Mouse (Mus musculus) Patski (cell line): ENCODE data around the gene Otud7a. TPM values are rescaled to one million over a fixed set of nuclear protein-coding genes. Genes with fewer than 3 reads are reported as not detected.

ENCODE experiments used
- ATAC-seq: fragments of 100-300 bp; one replicate; pipeline ENCODE4 v1.8.0; 2021
- CTCF ChIA-PET: fragments of 350-600 bp; sonication (Branson Sonifier 250); formaldehyde crosslinking; loops from one replicate; lab custom pipeline; 2022; ENCODE audit warnings: inconsistent platforms; lab: Charles Lee
- POLR2A ChIA-PET: fragments of 350-600 bp; sonication (Branson Sonifier 250); formaldehyde crosslinking; loops from one replicate; lab custom pipeline; 2022; ENCODE audit warnings: antibody characterized with exemption, inconsistent platforms; lab: Charles Lee
- DNase-seq: peaks from one replicate; pipeline ENCODE4 v3.0.0-alpha.2; 2011; ENCODE audit warnings: low read depth, low spot score
- H3K27me3 ChIP-seq: fragments of 371-371 bp; one replicate; pipeline ENCODE4 v1.5.1; 2021
- CTCF ChIP-seq: fragments of 100-300 bp; IDR thresholded peaks from one replicate; pipeline ENCODE4 v1.5.1; 2021
- in situ Hi-C: fragments of 300-500 bp; cut with MboI; formaldehyde crosslinking; loops from 3 replicates; pipeline ENCODE4 v1.11.1; 2018; ENCODE audit warnings: low pct_unique_long_range_greater_than_20kb, mixed read lengths
- polyA plus RNA-seq: library from polyadenylated mRNA; unstranded; gene quantifications from one replicate; pipeline ENCODE4 v1.2.3, GENCODE M21; 2021

Gene Otud7a
- polyA plus RNA-seq, 1 experiment from 2014 or later: 1.2 TPM

- POLR2A ChIA-PET: no interaction called here
- no peak for TF ChIP-seq CTCF
- in situ Hi-C loops: no loop called here
- CTCF ChIA-PET: no interaction called here
- no peak for ATAC-seq
- no peaks in the 10 kb centered on the region for H3K27me3 ChIP-seq
- DNase-seq: no peak
These were observed 232.6 kb downstream of the Otud7a start for GRCm38 (mm10) chr7:63677149-63677548.

- ChIA-PET CTCF (no interaction called here), POLR2A (no interaction called here)
- DNase-seq: no peak
- H3K27me3 ChIP-seq: peaks cover 4% of the 10 kb centered on the region
- TF ChIP-seq CTCF: no peak
- ATAC-seq: no peak
- in situ Hi-C loops: no loop called here
These were observed 242.5 kb downstream of the Otud7a start for GRCm38 (mm10) chr7:63687056-63687455.

GRCm38 (mm10) chr7:63697921-63698320 lies 253.4 kb downstream of the Otud7a start:
- CTCF ChIA-PET: no interaction called here
- ATAC-seq (no peak), DNase-seq (no peak)
- POLR2A ChIA-PET: no interaction called here
- in situ Hi-C loops: no loop called here
- TF ChIP-seq CTCF: no peak
- H3K27me3 ChIP-seq: no peaks in the 10 kb centered on the region

- in situ Hi-C loops: no loop called here
- POLR2A ChIA-PET: no interaction called here
- H3K27me3 ChIP-seq: no peaks in the 10 kb centered on the region
- no peak for ATAC-seq
- TF ChIP-seq CTCF: no peak
- CTCF ChIA-PET: no interaction called here
- DNase-seq: no peak
These were observed 273.4 kb downstream of the Otud7a start for GRCm38 (mm10) chr7:63717903-63718302.

GRCm38 (mm10) chr7:63719183-63719944 lies 274.8 kb downstream of the Otud7a start:
- DNase-seq: no peak
- ATAC-seq: no peak
- no peak for TF ChIP-seq CTCF
- ChIA-PET POLR2A (no interaction called here), CTCF (no interaction called here)
- H3K27me3 ChIP-seq: no peaks in the 10 kb centered on the region
- in situ Hi-C loops: no loop called here

GRCm38 (mm10) chr7:63720682-63721081 lies 276.1 kb downstream of the Otud7a start:
- in situ Hi-C loops: no loop called here
- POLR2A ChIA-PET: no interaction called here
- DNase-seq: no peak
- CTCF ChIA-PET: no interaction called here
- no peak for TF ChIP-seq CTCF
- ATAC-seq: no peak
- H3K27me3 ChIP-seq: no peaks in the 10 kb centered on the region

- in situ Hi-C loops: no loop called here
- ChIA-PET CTCF (interaction anchor here (2.9 kb wide), 1 partner anchor 13 kb away, joined by 9 read pairs; no protein-coding TSS in a partner anchor), POLR2A (no interaction called here)
- DNase-seq (no peak), ATAC-seq (no peak)
- TF ChIP-seq CTCF: no peak
- H3K27me3 ChIP-seq: no peaks in the 10 kb centered on the region
These were observed 280.6 kb downstream of the Otud7a start for GRCm38 (mm10) chr7:63725040-63725729.

GRCm38 (mm10) chr7:63729605-63730004 lies 285.1 kb downstream of the Otud7a start:
- in situ Hi-C loops: loop anchor here (10.0 kb wide), 1 partner anchor 405 kb away; no protein-coding TSS in a partner anchor
- no peaks in the 10 kb centered on the region for H3K27me3 ChIP-seq
- no peak for DNase-seq
- no peak for ATAC-seq
- ChIA-PET POLR2A (no interaction called here), CTCF (interaction anchor here (1.9 kb wide), 1 partner anchor 8 kb away, joined by 6 read pairs; no protein-coding TSS in a partner anchor)
- no peak for TF ChIP-seq CTCF

- no peak for ATAC-seq
- TF ChIP-seq CTCF: no peak
- POLR2A ChIA-PET: no interaction called here
- in situ Hi-C loops: loop anchor here (10.0 kb wide), 1 partner anchor 405 kb away; no protein-coding TSS in a partner anchor
- CTCF ChIA-PET: interaction anchor here (1.9 kb wide), 1 partner anchor 8 kb away, joined by 6 read pairs; no protein-coding TSS in a partner anchor
- DNase-seq: no peak
- no peaks in the 10 kb centered on the region for H3K27me3 ChIP-seq
These were observed 285.5 kb downstream of the Otud7a start for GRCm38 (mm10) chr7:63730012-63730411.

- ChIA-PET POLR2A (no interaction called here), CTCF (interaction anchor here (0.8 to 4.5 kb wide), 6 partner anchors 8 to 69 kb away, joined by 3 to 26 read pairs (median 5); no protein-coding TSS in a partner anchor)
- TF ChIP-seq CTCF: no peak
- DNase-seq (no peak), ATAC-seq (no peak)
- no peaks in the 10 kb centered on the region for H3K27me3 ChIP-seq
- in situ Hi-C loops: loop anchor here (10.0 kb wide), 1 partner anchor 413 kb away; no protein-coding TSS in a partner anchor
These were observed 293.2 kb downstream of the Otud7a start for GRCm38 (mm10) chr7:63737725-63738124.

- CTCF ChIA-PET: interaction anchor here (1.0 to 4.5 kb wide), 5 partner anchors 9 to 30 kb away, joined by 3 to 26 read pairs (median 6); no protein-coding TSS in a partner anchor
- no peak for ATAC-seq
These were observed 293.6 kb downstream of the Otud7a start for GRCm38 (mm10) chr7:63738142-63738541.

More at GRCm38 (mm10) chr7:63738142-63738541, 293.6 kb downstream of the Otud7a start:
- no peak for TF ChIP-seq CTCF
- H3K27me3 ChIP-seq: no peaks in the 10 kb centered on the region
- DNase-seq: no peak
- in situ Hi-C loops: loop anchor here (10.0 kb wide), 1 partner anchor 413 kb away; no protein-coding TSS in a partner anchor
- POLR2A ChIA-PET: no interaction called here
